Mouse (Mus musculus): ENCODE data around the gene Samd4b. TPM values are rescaled to one million over a fixed set of nuclear protein-coding genes. Genes with fewer than 3 reads are reported as not detected.

The Samd4b gene
- polyA plus RNA-seq, 1 experiment = 118 TPM

- no peak for TF ChIP-seq GATA1 (IDR thresholded peaks at IDR 0.05; ENCODE audit: low read length)
Observed at GRCm38 (mm10) chr7:28452361-28453005, 145.5 kb downstream of the Samd4b start.

- no peak for TF ChIP-seq GATA1 (IDR thresholded peaks at IDR 0.05; ENCODE audit: low read length)
Observed at GRCm38 (mm10) chr7:28451531-28452360, 146.2 kb downstream of the Samd4b start, which contains the start of gene Lrfn1. Gene Lrfn1 (plus strand): TSS chr7:28451980.

- TF ChIP-seq GATA1 (IDR thresholded peaks at IDR 0.05; ENCODE audit: low read length) = no peak
Observed at GRCm38 (mm10) chr7:28447865-28448820, 149.8 kb downstream of the Samd4b start.

- no peak for TF ChIP-seq GATA1 (IDR thresholded peaks at IDR 0.05; ENCODE audit: low read length)
Observed at GRCm38 (mm10) chr7:28447101-28447830, 150.7 kb downstream of the Samd4b start.

- TF ChIP-seq GATA1 (IDR thresholded peaks at IDR 0.05; ENCODE audit: low read length) = no peak
Observed at GRCm38 (mm10) chr7:28446446-28446845, 151.5 kb downstream of the Samd4b start.

GRCm38 (mm10) chr7:28444344-28444974 lies 153.5 kb downstream of the Samd4b start:
- TF ChIP-seq GATA1 (IDR thresholded peaks at IDR 0.05; ENCODE audit: low read length) = no peak

- no peak for TF ChIP-seq GATA1 (IDR thresholded peaks at IDR 0.05; ENCODE audit: low read length)
Observed at GRCm38 (mm10) chr7:28442688-28443087, 155.3 kb downstream of the Samd4b start.

- no peak for TF ChIP-seq GATA1 (IDR thresholded peaks at IDR 0.05; ENCODE audit: low read length)
Observed at GRCm38 (mm10) chr7:28441776-28442485, 156.0 kb downstream of the Samd4b start.

GRCm38 (mm10) chr7:28440739-28441138 lies 157.2 kb downstream of the Samd4b start:
- no peak for TF ChIP-seq GATA1 (IDR thresholded peaks at IDR 0.05; ENCODE audit: low read length)

GRCm38 (mm10) chr7:28438771-28439170 lies 159.2 kb downstream of the Samd4b start:
- TF ChIP-seq GATA1 (IDR thresholded peaks at IDR 0.05; ENCODE audit: low read length) = no peak

GRCm38 (mm10) chr7:28437964-28438363 lies 160.0 kb downstream of the Samd4b start:
- TF ChIP-seq GATA1 (IDR thresholded peaks at IDR 0.05; ENCODE audit: low read length) = no peak

- TF ChIP-seq GATA1 (IDR thresholded peaks at IDR 0.05; ENCODE audit: low read length) = no peak
Observed at GRCm38 (mm10) chr7:28436932-28437570, 160.9 kb downstream of the Samd4b start, which contains the start of gene Gmfg. Gene Gmfg (plus strand): TSS chr7:28437447.

GRCm38 (mm10) chr7:28436271-28436904 lies 161.6 kb downstream of the Samd4b start:
- TF ChIP-seq GATA1 (IDR thresholded peaks at IDR 0.05; ENCODE audit: low read length) = no peak

Data from G1E-ER4 (cell line).